Mouse (Mus musculus): ENCODE data around the gene Slc1a7.

DNA sequence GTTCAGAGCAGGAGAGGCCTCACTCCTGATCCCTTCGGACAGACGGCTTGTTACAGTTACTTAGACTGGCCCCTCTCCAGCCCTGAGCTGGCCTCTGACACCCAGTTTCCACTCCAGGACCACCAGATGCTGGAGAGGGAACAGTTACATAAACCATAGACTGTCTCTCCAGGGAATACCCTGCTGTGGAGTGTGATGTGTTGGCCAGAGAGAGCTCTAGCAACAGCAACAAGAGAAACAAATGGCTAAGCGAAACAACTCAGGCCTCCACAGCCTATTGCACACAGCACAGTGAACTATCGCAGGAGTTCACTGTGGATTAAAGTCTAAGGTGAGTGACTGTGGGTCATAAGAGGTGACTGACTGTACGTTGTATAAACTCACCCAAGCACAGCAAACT is 56.5 kb downstream of the Slc1a7 start:
- TF ChIP-seq CTCF (IDR thresholded peaks at IDR 0.05; ENCODE audit: low read depth) (no peak), EP300 (IDR thresholded peaks at IDR 0.05; ENCODE audit: low read depth) (no peak)
